Mouse (Mus musculus) midbrain, embryonic 15.5 days (tissue): Measurements from ENCODE around the gene Prr5. TPM values are rescaled to one million over a fixed set of nuclear protein-coding genes. Genes with fewer than 3 reads are reported as not detected.
"Not testable (repeated sequence)": the region's sequence is repeated elsewhere in the genome, so short reads cannot be mapped to it uniquely, and the experiment has no call there.

Source experiments
- ATAC-seq: fragments of 200-750 bp; cut with Nextera tagmentation; replicated peaks from 2 replicates; pipeline ENCODE4 v1.8.0; 2017; ENCODE audit warnings: moderate TSS enrichment
- H3K27ac ChIP-seq: fragments of 300-500 bp; sonication (generic); 2 replicates; pipeline ENCODE4 v1.5.1; 2015; ENCODE audit warnings: mild to moderate bottlenecking, inconsistent platforms
- H3K27me3 ChIP-seq: fragments of 300-500 bp; sonication (generic); replicated peaks from 2 replicates; pipeline ENCODE4 v1.6.1; 2015; ENCODE audit warnings: inconsistent platforms
- H3K36me3 ChIP-seq: fragments of 300-500 bp; sonication (generic); replicated peaks from 2 replicates; pipeline ENCODE4 v1.6.1; 2015; ENCODE audit warnings: inconsistent platforms
- H3K4me1 ChIP-seq: fragments of 300-500 bp; sonication (generic); 2 replicates; pipeline ENCODE4 v1.6.1; 2015; ENCODE audit warnings: inconsistent platforms
- H3K4me2 ChIP-seq: fragments of 300-500 bp; sonication (generic); 2 replicates; pipeline ENCODE4 v1.6.1; 2015; ENCODE audit warnings: inconsistent platforms, mild to moderate bottlenecking, moderate library complexity
- H3K4me3 ChIP-seq: fragments of 300-500 bp; sonication (generic); 2 replicates; pipeline ENCODE4 v1.5.1; 2015; ENCODE audit warnings: mild to moderate bottlenecking, inconsistent platforms
- H3K9ac ChIP-seq: fragments of 300-500 bp; sonication (generic); 2 replicates; pipeline ENCODE4 v1.6.1; 2015; ENCODE audit warnings: mild to moderate bottlenecking, inconsistent platforms
- H3K9me3 ChIP-seq: fragments of 300-500 bp; sonication (generic); 2 replicates; pipeline ENCODE4 v1.6.1; 2016; ENCODE audit warnings: inconsistent platforms
- WGBS: fragments of 180-500 bp; shearing (Covaris S2); methylation state at CpG from one replicate; pipeline ENCODE4 v1.1.7; 2015; ENCODE audit warnings: mixed read lengths; 5-methylcytosine and 5-hydroxymethylcytosine counted together
- polyA plus RNA-seq: library from polyadenylated mRNA; unstranded; fragments of >200 nt; fragmentation: Nextera tagmentation; extraction: Ambion mirVana; gene quantifications from 2 replicates; pipeline ENCODE4 v1.2.1, GENCODE M21; 2015

Prr5 gene
- polyA plus RNA-seq, 1 experiment from 2014 or later, result 27.7 TPM

- H3K4me2 ChIP-seq, result no peak overlapping the region
- H3K4me1 ChIP-seq, result no peaks in the 10 kb centered on the region
- no peaks in the 10 kb centered on the region for H3K36me3 ChIP-seq
- 87% methylated on average over 6 of the region's 6 CpGs for WGBS
- peaks cover 2% of the 10 kb centered on the region; the same call in 1 of the 2 replicates for H3K9me3 ChIP-seq
- ATAC-seq, result no peak
- no peaks in the 10 kb centered on the region for H3K27me3 ChIP-seq
- H3K4me3 ChIP-seq, result no peak overlapping the region
- no peak overlapping the region for H3K27ac ChIP-seq
- no peak overlapping the region for H3K9ac ChIP-seq
These were observed 36.0 kb downstream of the Prr5 start for GRCm38 (mm10) chr15:84705351-84705901.

DNA sequence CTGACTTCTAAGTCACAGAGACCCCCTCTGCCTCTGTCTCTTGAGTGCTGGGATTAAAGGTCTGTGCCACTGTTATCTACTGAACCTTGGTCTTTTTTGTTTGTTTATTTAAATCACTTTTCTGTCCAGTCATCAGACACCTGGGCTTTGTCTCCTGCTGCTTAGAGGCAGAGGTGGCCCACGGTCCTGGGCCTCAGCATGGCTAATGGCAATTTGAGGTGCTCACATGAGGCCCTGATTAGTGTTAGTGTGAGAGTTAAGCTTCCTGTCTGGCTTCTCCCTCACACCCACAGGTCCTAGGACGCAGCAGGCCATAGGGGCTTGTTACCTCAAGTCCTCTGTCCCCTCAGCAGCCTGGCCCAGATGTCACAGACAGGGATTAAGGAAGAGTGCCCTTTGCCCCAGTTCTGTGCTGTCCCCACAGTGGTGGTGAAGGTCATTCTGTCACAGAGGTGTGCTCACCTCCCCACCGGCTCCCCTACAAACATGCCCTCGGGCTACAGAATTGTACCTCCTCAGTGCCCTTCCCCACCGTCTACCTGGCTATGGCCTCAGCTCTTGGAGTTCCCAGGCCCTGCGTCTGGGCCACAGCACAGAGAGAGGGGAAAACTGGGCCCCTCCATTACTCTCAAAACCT, 37.7 kb downstream of the Prr5 start:
- Histone ChIP-seq H3K9ac (no peak overlapping the region), H3K4me1 (no peaks in the 10 kb centered on the region), H3K27ac (no peak overlapping the region), H3K4me3 (no peak overlapping the region), H3K36me3 (no peaks in the 10 kb centered on the region), H3K27me3 (no peaks in the 10 kb centered on the region), H3K9me3 (peaks cover 2% of the 10 kb centered on the region; the same call in 1 of the 2 replicates), H3K4me2 (no peak overlapping the region)
- WGBS, result 82% methylated on average over 6 of the region's 6 CpGs
- no peak for ATAC-seq

DNA sequence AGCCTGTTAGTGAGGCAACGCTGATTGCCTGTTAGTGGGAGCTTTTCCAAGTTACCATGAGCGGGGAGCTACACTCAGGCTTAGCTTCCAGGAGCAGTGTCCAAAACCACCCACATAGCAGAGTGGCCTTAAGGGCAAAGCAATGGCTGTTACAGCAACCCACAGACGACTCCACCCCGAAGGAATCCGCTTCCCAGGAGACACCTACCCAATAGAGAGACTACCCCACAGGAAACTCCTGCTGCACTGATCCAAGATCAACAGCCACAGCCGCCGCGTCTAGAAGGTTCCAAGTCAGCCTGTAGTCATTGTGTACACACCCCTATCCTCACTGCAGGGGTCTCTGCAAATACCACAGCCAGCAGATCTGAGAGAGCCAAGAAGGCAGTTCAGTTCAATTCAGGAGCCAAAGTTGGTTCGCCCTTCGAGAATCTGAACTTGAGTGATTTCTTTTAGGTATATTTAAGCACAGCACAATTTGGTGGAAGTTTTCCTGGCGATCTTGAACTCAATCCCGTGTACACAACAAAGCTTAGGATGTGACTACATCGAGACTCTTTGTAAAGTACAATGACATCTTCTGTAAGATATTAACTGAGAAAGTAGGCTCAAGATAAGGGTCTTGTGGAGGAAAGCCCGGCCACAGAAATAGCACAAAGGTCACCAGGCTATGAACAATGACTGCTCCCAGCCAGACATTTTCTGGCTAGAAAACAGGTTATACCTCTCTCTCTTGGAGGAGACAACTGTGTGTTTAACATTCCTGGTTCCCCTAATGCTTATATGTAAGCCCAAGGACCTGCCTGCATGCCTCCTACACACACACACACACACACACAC, 43.4 kb downstream of the Prr5 start:
- H3K9ac ChIP-seq, result no peak overlapping the region
- no peaks in the 10 kb centered on the region for H3K27me3 ChIP-seq
- peaks cover 8% of the 10 kb centered on the region for H3K4me1 ChIP-seq
- H3K4me2 ChIP-seq, result no peak overlapping the region
- no peak overlapping the region for H3K4me3 ChIP-seq
- peaks cover 2% of the 10 kb centered on the region; the same call in 1 of the 2 replicates for H3K9me3 ChIP-seq
- no peak for ATAC-seq
- WGBS, result 76% methylated on average over 14 of the region's 14 CpGs
- H3K27ac ChIP-seq, result no peak overlapping the region
- no peaks in the 10 kb centered on the region for H3K36me3 ChIP-seq

GRCm38 (mm10) chr15:84714730-84715129, 45.3 kb downstream of the Prr5 start:
- no peaks in the 10 kb centered on the region for H3K9me3 ChIP-seq
- H3K9ac ChIP-seq, result peak overlapping the region; percentile 31
- WGBS, result under 1% methylated on average over 17 of the region's 17 CpGs
- peak overlapping the region; percentile 48 for H3K4me2 ChIP-seq
- H3K27me3 ChIP-seq, result peaks cover 9% of the 10 kb centered on the region
- no peaks in the 10 kb centered on the region for H3K36me3 ChIP-seq
- ATAC-seq, result peak; percentile 70
- peak overlapping the region; percentile 71 for H3K27ac ChIP-seq
- peak overlapping the region; percentile 19 for H3K4me3 ChIP-seq
- peaks cover 11% of the 10 kb centered on the region for H3K4me1 ChIP-seq

- Histone ChIP-seq H3K36me3 (no peaks in the 10 kb centered on the region), H3K4me3 (peak overlapping the region; percentile 19), H3K9me3 (no peaks in the 10 kb centered on the region), H3K4me2 (peak overlapping the region; percentile 48), H3K4me1 (peaks cover 15% of the 10 kb centered on the region), H3K27me3 (peaks cover 13% of the 10 kb centered on the region), H3K9ac (peak overlapping the region; percentile 31; the same call in 1 of the 2 replicates), H3K27ac (peak overlapping the region; percentile 71)
- WGBS, result 32% methylated on average over 11 of the region's 11 CpGs
- ATAC-seq, result no peak
These were observed 45.7 kb downstream of the Prr5 start for GRCm38 (mm10) chr15:84715132-84715531.

GRCm38 (mm10) chr15:84717570-84718270, 48.3 kb downstream of the Prr5 start:
- not testable (repeated sequence) for H3K4me2 ChIP-seq, H3K4me3 ChIP-seq, H3K36me3 ChIP-seq, H3K9ac ChIP-seq, H3K27ac ChIP-seq, H3K9me3 ChIP-seq, ATAC-seq
- 66% methylated on average over 6 of the region's 6 CpGs for WGBS
- H3K4me1 ChIP-seq, result peaks cover 19% of the 10 kb centered on the region
- H3K27me3 ChIP-seq, result peaks cover 29% of the 10 kb centered on the region

- Histone ChIP-seq H3K27ac (no peak overlapping the region), H3K9ac (no peak overlapping the region), H3K9me3 (no peaks in the 10 kb centered on the region), H3K4me1 (peaks cover 19% of the 10 kb centered on the region), H3K4me3 (no peak overlapping the region), H3K36me3 (no peaks in the 10 kb centered on the region), H3K27me3 (peaks cover 29% of the 10 kb centered on the region), H3K4me2 (no peak overlapping the region)
- no peak for ATAC-seq
- 72% methylated on average over 3 of the region's 3 CpGs for WGBS
These were observed 49.4 kb downstream of the Prr5 start for GRCm38 (mm10) chr15:84718785-84719184.

DNA sequence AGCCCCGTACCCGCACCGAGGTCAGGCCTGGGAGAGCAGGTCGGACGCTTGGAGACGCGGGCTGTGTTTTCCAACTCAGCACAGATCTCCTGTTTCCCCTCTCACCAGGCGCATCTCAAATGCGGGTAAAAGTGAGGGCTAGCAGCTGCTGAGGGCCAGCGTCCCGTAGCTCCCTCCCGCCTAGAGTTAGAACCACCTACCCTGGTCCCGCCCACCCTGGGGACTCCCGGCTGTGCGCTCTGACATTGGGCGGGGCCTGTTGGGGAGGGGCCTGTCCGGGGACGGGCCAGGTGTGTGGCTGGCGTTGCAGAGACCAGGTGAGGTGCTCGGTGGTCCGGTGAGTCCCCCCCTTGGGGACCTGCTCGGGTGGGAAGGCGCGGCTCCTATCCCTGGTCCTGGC, 50.4 kb downstream of the Prr5 start, which contains the start of gene Arhgap8:
Gene Arhgap8 (plus strand): TSS at position 262 of the 400 bp plus-strand sequence.
- Histone ChIP-seq H3K4me1 (peaks cover 15% of the 10 kb centered on the region), H3K9ac (no peak within 1 kb of the TSS), H3K9me3 (no peaks in the 10 kb centered on the region), H3K27me3 (peaks cover 29% of the 10 kb centered on the region), H3K4me3 (no peak within 1 kb of the TSS), H3K27ac (no peak within 1 kb of the TSS), H3K36me3 (no peaks in the 10 kb centered on the region), H3K4me2 (peak within 1 kb of the TSS; percentile 17)
- 2% methylated on average over 24 of the region's 24 CpGs for WGBS
- no peak for ATAC-seq

DNA sequence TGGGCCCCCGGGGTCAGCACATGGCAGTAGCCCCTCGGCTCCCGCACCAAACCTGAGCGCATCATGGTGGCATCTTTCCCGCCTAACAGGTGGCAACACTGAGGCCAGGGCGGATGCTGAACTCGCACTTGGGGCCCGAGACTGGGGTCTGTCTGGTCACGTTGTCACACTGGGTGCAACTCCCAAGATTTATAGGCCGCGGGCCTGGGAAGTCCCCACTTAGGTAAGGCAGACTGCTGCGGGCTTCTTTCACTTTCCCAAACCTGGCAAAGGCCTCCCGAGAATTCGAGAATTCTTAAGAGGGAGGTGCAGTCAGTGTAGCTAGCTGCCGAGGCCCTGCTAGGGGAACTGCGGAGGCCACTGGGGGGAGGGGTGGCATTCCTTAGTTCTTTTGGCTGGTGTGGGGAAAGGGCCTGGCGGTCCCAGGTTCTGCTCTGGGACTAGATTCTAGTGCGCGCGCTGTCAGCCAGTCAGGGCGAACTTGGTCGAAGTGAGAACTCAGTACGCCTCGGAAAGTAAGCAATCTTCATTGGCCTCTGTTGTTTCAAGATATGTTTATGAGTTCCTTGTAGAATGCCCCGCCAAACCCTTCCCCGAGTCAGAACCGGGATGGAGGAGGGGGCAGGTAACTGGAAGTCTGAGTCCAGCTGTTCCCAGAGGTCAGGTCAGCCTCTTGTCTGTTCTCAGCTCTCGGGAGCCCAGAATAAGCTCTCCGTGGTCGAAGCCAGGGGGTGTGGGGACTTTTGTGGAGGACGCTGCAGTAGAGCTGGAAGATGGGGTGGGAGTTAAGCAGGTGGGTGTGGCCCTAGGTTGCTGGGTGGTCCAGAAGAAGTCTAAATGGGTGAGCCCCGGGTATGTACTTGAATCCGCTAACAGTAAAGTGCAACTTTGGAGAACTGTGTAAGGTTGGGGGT, 51.1 kb downstream of the Prr5 start:
- no peak for ATAC-seq
- peak overlapping the region; percentile 17 for H3K4me2 ChIP-seq
- H3K27ac ChIP-seq, result no peak overlapping the region
- peaks cover 29% of the 10 kb centered on the region for H3K27me3 ChIP-seq
- H3K9me3 ChIP-seq, result no peaks in the 10 kb centered on the region
- H3K9ac ChIP-seq, result no peak overlapping the region
- H3K36me3 ChIP-seq, result no peaks in the 10 kb centered on the region
- H3K4me1 ChIP-seq, result peaks cover 11% of the 10 kb centered on the region
- 9% methylated on average over 33 of the region's 33 CpGs for WGBS
- H3K4me3 ChIP-seq, result no peak overlapping the region

DNA sequence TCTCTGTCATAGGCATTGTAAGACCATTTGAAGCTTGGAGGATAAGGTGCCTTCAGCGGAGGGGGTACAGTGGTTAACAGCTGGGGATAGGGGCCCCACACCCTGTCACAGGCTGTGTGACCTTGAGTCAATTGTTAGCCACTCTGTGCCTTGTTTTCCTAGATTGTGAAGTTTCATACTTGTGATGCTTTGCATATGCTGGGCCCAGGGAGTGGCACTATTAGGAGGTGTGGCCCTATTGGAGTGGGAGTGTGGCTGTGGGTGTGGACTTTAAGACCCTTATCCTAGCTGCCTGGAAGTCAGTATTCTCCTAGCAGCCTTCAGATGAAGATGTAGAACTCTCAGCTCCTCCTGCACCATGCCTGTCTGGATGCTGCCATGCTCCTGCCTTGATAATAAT, 54.2 kb downstream of the Prr5 start:
- H3K9me3 ChIP-seq, H3K9ac ChIP-seq, H3K27ac ChIP-seq, H3K36me3 ChIP-seq, ATAC-seq, H3K4me3 ChIP-seq, H3K4me2 ChIP-seq: not testable (repeated sequence)
- Histone ChIP-seq H3K27me3 (peaks cover 29% of the 10 kb centered on the region), H3K4me1 (peaks cover 11% of the 10 kb centered on the region)
- WGBS, result 88% methylated on average over 1 of the region's 1 CpGs

GRCm38 (mm10) chr15:84724199-84724598, 54.8 kb downstream of the Prr5 start:
- Histone ChIP-seq H3K27me3 (peaks cover 26% of the 10 kb centered on the region), H3K4me2 (no peak overlapping the region), H3K9ac (no peak overlapping the region), H3K9me3 (no peaks in the 10 kb centered on the region), H3K36me3 (no peaks in the 10 kb centered on the region), H3K27ac (no peak overlapping the region), H3K4me3 (no peak overlapping the region), H3K4me1 (peaks cover 11% of the 10 kb centered on the region)
- ATAC-seq, result no peak
- 69% methylated on average over 4 of the region's 4 CpGs for WGBS
